Mouse (Mus musculus) intestine, embryonic 16.5 days (tissue): ENCODE results near the gene Ipmk. TPM values are rescaled to one million over a fixed set of nuclear protein-coding genes. Genes with fewer than 3 reads are reported as not detected.
A peak's percentile ranks its signal among the peaks of the same experiment; 100 is the strongest.

Experiments used
- ATAC-seq: fragments of 200-750 bp; cut with Nextera tagmentation; 2 replicates; pipeline ENCODE4 v1.8.0; 2017; ENCODE audit warnings: moderate TSS enrichment, moderate library complexity
- H3K27ac ChIP-seq: fragments of 300-500 bp; sonication (generic); 2 replicates; pipeline ENCODE4 v1.5.1; 2014; ENCODE audit warnings: mild to moderate bottlenecking, low read length
- H3K27me3 ChIP-seq: fragments of 300-500 bp; sonication (generic); replicated peaks from 2 replicates; pipeline ENCODE4 v1.6.1; 2014; ENCODE audit warnings: low read length, control low read depth, mixed read lengths; ENCODE audit not compliant: control insufficient read depth, insufficient read depth
- H3K36me3 ChIP-seq: fragments of 300-500 bp; sonication (generic); 2 replicates; pipeline ENCODE4 v1.6.1; 2014; ENCODE audit warnings: low read length, control low read depth; ENCODE audit not compliant: control insufficient read depth, insufficient read depth
- H3K4me1 ChIP-seq: fragments of 300-500 bp; sonication (generic); 2 replicates; pipeline ENCODE4 v1.6.1; 2014; ENCODE audit warnings: low read length, control low read depth, mixed read lengths; ENCODE audit not compliant: control insufficient read depth, insufficient read depth
- H3K4me2 ChIP-seq: fragments of 300-500 bp; sonication (generic); 2 replicates; pipeline ENCODE4 v1.6.1; 2014; ENCODE audit warnings: low read depth, low read length, control low read depth
- H3K4me3 ChIP-seq: fragments of 300-500 bp; sonication (generic); 2 replicates; pipeline ENCODE4 v1.5.1; 2014; ENCODE audit warnings: mild to moderate bottlenecking, low read length
- H3K9ac ChIP-seq: fragments of 300-500 bp; sonication (generic); 2 replicates; pipeline ENCODE4 v1.6.1; 2014; ENCODE audit warnings: low read depth, low read length
- H3K9me3 ChIP-seq: fragments of 300-500 bp; sonication (generic); 2 replicates; pipeline ENCODE4 v1.6.1; 2016; ENCODE audit warnings: low read length, control low read depth; ENCODE audit not compliant: control insufficient read depth
- WGBS: fragments of 180-500 bp; shearing (Covaris S2); extraction: QIAGEN DNeasy Blood & Tissue Kit; methylation state at CpG from one replicate; pipeline ENCODE4 v1.1.7; 2014; 5-methylcytosine and 5-hydroxymethylcytosine counted together
- polyA plus RNA-seq: library from polyadenylated mRNA; unstranded; fragments of >200 nt; fragmentation: Nextera tagmentation; extraction: Ambion mirVana; gene quantifications from 2 replicates; pipeline ENCODE4 v1.2.1, GENCODE M21; 2015

Ipmk gene
- polyA plus RNA-seq, 1 experiment from 2014 or later, result 25.4 TPM

DNA sequence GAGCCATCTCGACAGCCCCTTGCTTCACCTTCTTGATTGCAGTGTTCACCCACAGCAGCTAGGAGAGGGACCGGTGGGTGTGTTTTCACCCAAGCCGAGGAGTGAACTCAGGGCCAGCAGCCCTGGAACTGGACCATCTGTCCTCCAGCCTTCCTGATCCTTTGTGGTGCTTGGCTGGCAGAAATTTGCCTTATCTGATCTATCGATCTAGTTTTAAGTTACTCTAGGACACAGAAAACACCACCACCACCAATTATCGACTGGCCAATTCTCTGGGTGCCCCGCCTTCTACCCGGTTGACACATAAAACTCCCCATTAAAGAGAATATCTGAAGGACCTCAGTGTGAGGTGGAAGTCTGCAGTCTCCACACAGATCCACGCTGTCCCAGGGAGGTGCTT is 23.9 kb upstream of the Ipmk start:
- H3K4me1 ChIP-seq, result no peaks in the 10 kb centered on the region
- H3K27me3 ChIP-seq, result no peaks in the 10 kb centered on the region
- no peak overlapping the region for H3K4me3 ChIP-seq
- no peak for ATAC-seq
- no peaks in the 10 kb centered on the region for H3K36me3 ChIP-seq
- no peak overlapping the region for H3K27ac ChIP-seq
- WGBS, result 82% methylated on average over 8 of the region's 8 CpGs
- no peak overlapping the region for H3K9ac ChIP-seq
- H3K4me2 ChIP-seq, result no peak overlapping the region
- H3K9me3 ChIP-seq, result no peaks in the 10 kb centered on the region

DNA sequence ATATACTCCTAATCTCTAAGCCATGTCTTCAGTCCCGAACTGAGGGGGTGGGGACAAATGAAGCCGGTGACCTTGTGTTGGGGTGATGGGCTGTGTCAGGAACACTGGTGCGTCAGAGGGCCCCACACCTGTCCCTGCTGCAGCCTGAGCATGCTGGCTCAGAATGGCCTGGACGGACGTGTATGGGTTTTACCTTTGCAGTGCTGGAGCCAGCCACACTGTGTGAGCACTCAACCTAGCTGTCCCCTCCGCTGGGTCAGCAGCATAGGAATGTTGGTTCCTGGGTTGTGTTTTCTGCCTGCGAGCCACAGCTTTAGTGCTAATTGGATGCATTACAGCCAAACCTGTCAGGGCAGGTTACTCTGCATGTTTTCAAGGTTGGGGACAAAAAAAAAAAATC is 21.4 kb upstream of the Ipmk start:
- no peak overlapping the region for H3K4me2 ChIP-seq
- H3K9me3 ChIP-seq, result no peaks in the 10 kb centered on the region
- 66% methylated on average over 7 of the region's 7 CpGs for WGBS
- H3K9ac ChIP-seq, result no peak overlapping the region
- no peaks in the 10 kb centered on the region for H3K27me3 ChIP-seq
- no peak for ATAC-seq
- peaks cover 4% of the 10 kb centered on the region; the same call in 1 of the 2 replicates for H3K36me3 ChIP-seq
- H3K4me1 ChIP-seq, result no peaks in the 10 kb centered on the region
- H3K4me3 ChIP-seq, result no peak overlapping the region
- no peak overlapping the region for H3K27ac ChIP-seq

DNA sequence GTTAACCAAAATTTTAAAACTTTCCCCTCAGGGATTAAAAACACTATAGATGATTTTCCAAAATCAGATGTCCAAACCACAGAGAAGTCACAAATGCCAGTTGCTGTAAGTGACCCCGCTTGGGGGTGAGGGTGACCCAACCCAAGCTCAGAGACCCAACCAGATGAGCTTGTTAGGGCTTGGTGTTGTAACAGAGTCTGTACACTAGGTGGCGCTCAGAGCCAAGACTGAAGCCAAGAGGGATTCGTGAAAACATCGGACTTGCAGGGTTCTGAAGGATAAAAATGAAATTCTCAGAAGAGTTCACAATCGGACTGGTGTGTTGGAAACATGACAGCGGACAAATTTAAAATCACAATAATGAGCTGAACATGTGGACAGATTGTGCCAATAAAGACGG is 20.8 kb upstream of the Ipmk start:
- WGBS, result 15% methylated on average over 7 of the region's 7 CpGs
- no peak overlapping the region for H3K4me2 ChIP-seq
- peaks cover 4% of the 10 kb centered on the region; the same call in 1 of the 2 replicates for H3K36me3 ChIP-seq
- no peaks in the 10 kb centered on the region for H3K4me1 ChIP-seq
- no peak overlapping the region for H3K4me3 ChIP-seq
- H3K9me3 ChIP-seq, result no peaks in the 10 kb centered on the region
- H3K9ac ChIP-seq, result no peak overlapping the region
- H3K27ac ChIP-seq, result no peak overlapping the region
- ATAC-seq, result peak; percentile 21; the same call in 1 of the 2 replicates
- H3K27me3 ChIP-seq, result no peaks in the 10 kb centered on the region

GRCm38 (mm10) chr10:71327386-71327785 is 20.2 kb upstream of the Ipmk start:
- Histone ChIP-seq H3K27me3 (no peaks in the 10 kb centered on the region), H3K27ac (no peak overlapping the region), H3K4me1 (no peaks in the 10 kb centered on the region), H3K4me3 (no peak overlapping the region), H3K4me2 (no peak overlapping the region), H3K9ac (no peak overlapping the region), H3K36me3 (peaks cover 4% of the 10 kb centered on the region; the same call in 1 of the 2 replicates), H3K9me3 (no peaks in the 10 kb centered on the region)
- WGBS, result 83% methylated on average over 10 of the region's 10 CpGs
- ATAC-seq, result no peak

- 88% methylated on average over 6 of the region's 6 CpGs for WGBS
- Histone ChIP-seq H3K4me3 (no peak overlapping the region), H3K27me3 (no peaks in the 10 kb centered on the region), H3K9me3 (no peaks in the 10 kb centered on the region), H3K4me1 (no peaks in the 10 kb centered on the region), H3K27ac (no peak overlapping the region), H3K36me3 (peaks cover 4% of the 10 kb centered on the region; the same call in 1 of the 2 replicates), H3K4me2 (no peak overlapping the region), H3K9ac (no peak overlapping the region)
- ATAC-seq, result no peak
Measured at GRCm38 (mm10) chr10:71328382-71328781, 19.2 kb upstream of the Ipmk start.

DNA sequence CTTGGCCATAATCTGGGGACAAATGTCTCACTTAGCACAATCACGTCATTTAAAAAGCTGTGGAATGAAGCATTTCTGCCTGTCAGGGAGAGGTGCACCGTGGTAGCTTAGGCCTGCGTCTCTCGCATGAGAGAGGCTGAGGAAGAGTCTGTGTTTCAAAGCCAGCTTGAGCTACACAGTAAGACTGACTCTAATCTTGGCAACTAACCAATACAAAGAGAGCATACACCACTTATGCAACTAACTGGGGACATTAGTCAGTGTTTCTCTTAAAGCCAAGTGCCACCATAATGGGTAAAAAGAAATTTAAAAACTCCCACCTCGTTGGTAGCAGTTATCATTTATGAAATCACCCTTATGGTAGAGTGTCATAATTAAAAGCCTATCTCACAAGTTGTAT is 18.7 kb upstream of the Ipmk start:
- H3K27me3 ChIP-seq, result no peaks in the 10 kb centered on the region
- no peak overlapping the region for H3K9ac ChIP-seq
- H3K4me1 ChIP-seq, result no peaks in the 10 kb centered on the region
- 88% methylated on average over 5 of the region's 5 CpGs for WGBS
- H3K4me2 ChIP-seq, result no peak overlapping the region
- peaks cover 4% of the 10 kb centered on the region; the same call in 1 of the 2 replicates for H3K36me3 ChIP-seq
- no peak overlapping the region for H3K4me3 ChIP-seq
- H3K27ac ChIP-seq, result no peak overlapping the region
- no peak for ATAC-seq
- no peaks in the 10 kb centered on the region for H3K9me3 ChIP-seq

GRCm38 (mm10) chr10:71329295-71329694 is 18.3 kb upstream of the Ipmk start:
- no peak overlapping the region for H3K9ac ChIP-seq
- H3K4me2 ChIP-seq, result no peak overlapping the region
- no peaks in the 10 kb centered on the region for H3K9me3 ChIP-seq
- H3K27me3 ChIP-seq, result no peaks in the 10 kb centered on the region
- no peak overlapping the region for H3K4me3 ChIP-seq
- H3K4me1 ChIP-seq, result no peaks in the 10 kb centered on the region
- peaks cover 4% of the 10 kb centered on the region; the same call in 1 of the 2 replicates for H3K36me3 ChIP-seq
- 94% methylated on average over 6 of the region's 6 CpGs for WGBS
- no peak for ATAC-seq
- no peak overlapping the region for H3K27ac ChIP-seq

GRCm38 (mm10) chr10:71330070-71330469 is 17.5 kb upstream of the Ipmk start:
- ATAC-seq, result no peak
- Histone ChIP-seq H3K9me3 (no peaks in the 10 kb centered on the region), H3K4me3 (no peak overlapping the region), H3K9ac (no peak overlapping the region), H3K4me1 (no peaks in the 10 kb centered on the region), H3K36me3 (peaks cover 4% of the 10 kb centered on the region; the same call in 1 of the 2 replicates), H3K27ac (no peak overlapping the region), H3K27me3 (no peaks in the 10 kb centered on the region), H3K4me2 (no peak overlapping the region)
- 94% methylated on average over 12 of the region's 12 CpGs for WGBS

DNA sequence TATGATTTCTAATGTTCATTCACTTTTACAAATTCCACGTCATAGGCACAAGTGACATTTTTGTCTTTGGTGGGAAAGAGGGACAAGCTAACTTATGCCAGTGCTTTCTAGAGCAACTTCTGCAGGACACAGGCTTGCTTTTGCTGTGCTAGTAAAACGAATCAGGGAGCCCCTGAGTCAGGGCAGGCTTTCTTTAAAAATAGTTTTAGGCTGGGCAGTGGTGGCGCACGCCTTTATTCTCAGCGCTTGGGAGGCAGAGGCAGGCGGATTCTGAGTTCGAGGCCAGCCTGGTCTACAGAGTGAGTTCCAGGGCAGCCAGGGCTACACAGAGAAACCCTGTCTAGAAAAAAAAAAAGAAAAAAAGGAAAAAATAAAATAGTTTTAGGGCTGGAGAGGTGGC is 15.7 kb upstream of the Ipmk start:
- no peak overlapping the region for H3K9ac ChIP-seq
- no peaks in the 10 kb centered on the region for H3K27me3 ChIP-seq
- WGBS, result 95% methylated on average over 7 of the region's 7 CpGs
- no peak overlapping the region for H3K4me2 ChIP-seq
- no peaks in the 10 kb centered on the region for H3K4me1 ChIP-seq
- no peak for ATAC-seq
- H3K9me3 ChIP-seq, result no peaks in the 10 kb centered on the region
- peaks cover 4% of the 10 kb centered on the region; the same call in 1 of the 2 replicates for H3K36me3 ChIP-seq
- H3K4me3 ChIP-seq, result no peak overlapping the region
- H3K27ac ChIP-seq, result no peak overlapping the region

DNA sequence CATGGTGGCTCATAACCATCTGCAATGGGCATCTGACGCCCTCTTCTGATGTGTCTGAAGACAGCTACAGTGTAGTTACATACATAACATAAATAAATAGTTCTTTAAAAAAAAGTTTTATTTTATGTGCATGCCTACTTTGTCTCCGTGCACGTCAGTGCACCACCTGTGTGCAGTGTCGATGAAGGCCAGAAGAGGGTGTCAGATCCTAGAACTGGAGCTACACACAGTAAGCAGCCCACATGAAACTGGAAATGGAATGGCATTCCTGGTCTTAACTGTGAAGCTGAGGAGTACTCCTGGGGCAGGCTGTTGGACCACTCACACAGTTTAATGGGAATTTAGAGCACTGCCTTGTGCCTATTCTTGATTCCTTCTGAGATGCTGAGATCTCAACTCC is 15.2 kb upstream of the Ipmk start:
- Histone ChIP-seq H3K36me3 (peaks cover 4% of the 10 kb centered on the region; the same call in 1 of the 2 replicates), H3K27ac (no peak overlapping the region), H3K9me3 (no peaks in the 10 kb centered on the region), H3K4me1 (no peaks in the 10 kb centered on the region), H3K4me3 (no peak overlapping the region), H3K9ac (no peak overlapping the region), H3K4me2 (no peak overlapping the region), H3K27me3 (no peaks in the 10 kb centered on the region)
- WGBS, result 87% methylated on average over 4 of the region's 4 CpGs
- no peak for ATAC-seq
